Mouse (Mus musculus): ENCODE measurements around the gene Nbeal2. TPM values are rescaled to one million over a fixed set of nuclear protein-coding genes. Genes with fewer than 3 reads are reported as not detected.

The Nbeal2 gene
- polyA plus RNA-seq, 1 experiment from 2014 or later: 1.8 TPM

DNA sequence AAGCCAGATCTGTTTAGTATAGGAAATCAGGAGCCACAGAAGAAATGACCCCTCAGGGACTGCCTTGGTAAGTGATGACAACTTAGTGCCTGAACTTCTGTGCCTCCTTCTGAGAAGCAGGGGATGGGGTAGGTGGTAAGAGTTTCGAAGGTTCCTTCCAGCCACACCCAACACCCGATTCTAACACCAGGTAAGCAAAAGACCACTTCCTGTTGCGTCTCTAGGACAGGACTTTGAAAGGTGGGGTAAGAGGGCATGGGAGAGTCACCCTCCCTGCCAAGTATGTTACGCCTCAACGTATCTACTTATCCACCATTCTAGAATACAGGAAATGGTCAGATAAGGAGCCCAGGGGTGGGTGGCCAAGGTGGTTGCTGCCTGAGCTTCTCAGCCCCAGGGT is 13.0 kb downstream of the Nbeal2 start:
- H3K27me3 ChIP-seq: peaks cover 2% of the 10 kb centered on the region
- ATAC-seq (ENCODE audit: insufficient number of reproducible peaks, insufficient read depth, low FRiP score, low TSS enrichment, low read depth): no peak
- WGBS: 85% methylated on average over 5 of the region's 5 CpGs
- H3K4me2 ChIP-seq: no peak overlapping the region
- no peak overlapping the region for H3K27ac ChIP-seq
- no peaks in the 10 kb centered on the region for H3K36me3 ChIP-seq
- no peak overlapping the region for H3K4me3 ChIP-seq
- no peaks in the 10 kb centered on the region for H3K9me3 ChIP-seq
- H3K9ac ChIP-seq: no peak overlapping the region
- no peaks in the 10 kb centered on the region for H3K4me1 ChIP-seq

DNA sequence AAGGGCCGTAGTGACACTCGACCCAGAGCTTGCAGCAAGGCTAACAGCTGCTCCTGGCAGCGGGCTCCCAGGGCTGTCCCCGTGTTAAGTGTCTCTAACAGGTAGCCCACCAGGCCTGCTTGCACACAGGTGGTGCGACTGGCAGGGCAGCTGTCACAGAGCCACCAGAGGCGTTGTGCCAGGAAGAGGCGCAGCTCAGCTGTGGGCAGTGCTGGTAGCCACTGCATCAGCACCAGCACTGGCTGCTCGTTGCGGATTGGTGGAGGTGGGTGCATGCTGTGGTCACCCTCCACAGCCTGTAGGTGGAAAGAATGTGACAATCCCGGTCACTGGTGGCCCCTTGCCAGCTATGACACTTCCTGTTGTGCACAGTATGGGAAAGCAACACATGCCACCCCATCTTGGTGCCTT is 15.3 kb downstream of the Nbeal2 start:
- Histone ChIP-seq H3K27me3 (peaks cover 25% of the 10 kb centered on the region), H3K4me1 (peaks cover 3% of the 10 kb centered on the region; the same call in 1 of the 2 replicates), H3K9me3 (no peaks in the 10 kb centered on the region), H3K4me2 (no peak overlapping the region), H3K36me3 (no peaks in the 10 kb centered on the region), H3K4me3 (no peak overlapping the region), H3K27ac (no peak overlapping the region), H3K9ac (no peak overlapping the region)
- no peak for ATAC-seq (ENCODE audit: insufficient number of reproducible peaks, insufficient read depth, low FRiP score, low TSS enrichment, low read depth)
- 85% methylated on average over 10 of the region's 10 CpGs for WGBS

DNA sequence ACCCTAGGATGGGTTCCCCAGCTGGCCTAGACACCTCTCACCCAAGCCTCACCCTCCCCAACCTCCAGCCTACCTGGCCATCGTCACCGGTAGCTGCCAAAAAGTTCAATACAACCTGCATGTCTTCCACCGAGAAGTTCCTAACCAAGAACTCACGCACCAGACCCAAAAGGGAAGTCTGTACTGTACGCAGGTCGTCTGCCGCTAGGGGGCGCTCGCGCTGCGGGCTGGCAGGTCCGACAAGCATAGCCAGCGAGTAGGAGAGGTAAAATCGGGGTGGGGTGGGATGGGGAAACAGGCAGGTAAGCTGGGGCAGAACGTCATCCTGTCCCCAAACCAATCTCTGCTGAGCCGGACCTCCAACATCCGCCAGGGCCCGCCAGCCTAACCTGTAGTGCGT is 18.7 kb downstream of the Nbeal2 start:
- peak overlapping the region; percentile 18; the same call in 1 of the 2 replicates for H3K4me2 ChIP-seq
- no peak for ATAC-seq (ENCODE audit: insufficient number of reproducible peaks, insufficient read depth, low FRiP score, low TSS enrichment, low read depth)
- peaks cover 10% of the 10 kb centered on the region; the same call in 1 of the 2 replicates for H3K4me1 ChIP-seq
- no peak overlapping the region for H3K9ac ChIP-seq
- no peak overlapping the region for H3K4me3 ChIP-seq
- 9% methylated on average over 19 of the region's 19 CpGs for WGBS
- H3K9me3 ChIP-seq: no peaks in the 10 kb centered on the region
- H3K36me3 ChIP-seq: no peaks in the 10 kb centered on the region
- peaks cover 59% of the 10 kb centered on the region for H3K27me3 ChIP-seq
- no peak overlapping the region for H3K27ac ChIP-seq

DNA sequence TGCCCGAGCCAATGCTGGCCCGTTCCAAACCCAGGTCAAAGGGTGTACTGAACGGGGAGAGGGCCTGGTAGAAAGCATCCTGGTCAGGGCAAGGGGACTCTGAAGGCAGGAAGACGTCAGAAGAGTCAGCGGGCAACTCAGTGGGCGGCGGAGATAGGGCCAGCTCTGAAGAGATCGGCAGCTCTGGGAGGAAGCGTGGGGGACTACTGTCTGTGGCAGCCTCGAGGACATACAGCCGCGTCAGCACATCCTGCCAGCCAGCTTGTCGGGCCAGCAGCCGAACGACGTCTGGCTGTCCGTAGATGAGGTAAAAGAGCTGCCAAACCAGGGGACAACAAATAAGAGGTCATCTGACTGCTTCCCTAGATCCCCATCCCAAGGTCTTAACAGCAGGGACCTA is 20.1 kb downstream of the Nbeal2 start:
- 78% methylated on average over 17 of the region's 17 CpGs for WGBS

DNA sequence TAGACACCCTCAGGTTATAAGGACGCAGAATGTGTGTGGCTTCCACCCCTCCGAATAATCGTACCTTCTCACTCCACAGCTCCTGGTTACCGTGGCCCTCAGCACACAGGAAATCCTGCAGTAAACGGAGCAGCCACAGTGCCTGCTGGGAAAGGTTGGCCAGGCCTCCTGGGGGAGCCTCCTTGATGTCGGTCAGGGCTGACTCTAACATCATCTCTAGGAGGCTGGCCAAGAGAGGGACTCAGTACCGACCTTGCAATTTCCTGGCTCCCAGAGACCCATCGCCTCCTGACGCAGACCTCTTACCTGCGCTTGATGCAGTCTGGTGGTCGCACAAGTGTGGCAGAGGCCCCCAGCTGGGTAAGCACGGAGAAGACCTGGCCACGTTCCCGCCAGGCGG is 21.3 kb downstream of the Nbeal2 start:
- peaks cover 63% of the 10 kb centered on the region for H3K27me3 ChIP-seq
- no peak overlapping the region for H3K4me3 ChIP-seq
- H3K9me3 ChIP-seq: no peaks in the 10 kb centered on the region
- no peak overlapping the region for H3K9ac ChIP-seq
- peaks cover 10% of the 10 kb centered on the region; the same call in 1 of the 2 replicates for H3K4me1 ChIP-seq
- H3K27ac ChIP-seq: no peak overlapping the region
- no peak overlapping the region for H3K4me2 ChIP-seq
- H3K36me3 ChIP-seq: no peaks in the 10 kb centered on the region
- ATAC-seq (ENCODE audit: insufficient number of reproducible peaks, insufficient read depth, low FRiP score, low TSS enrichment, low read depth): no peak
- WGBS: 85% methylated on average over 15 of the region's 15 CpGs

More for the DNA sequence above, 20.1 kb downstream of the Nbeal2 start:
- Histone ChIP-seq H3K4me3 (no peak overlapping the region), H3K27me3 (peaks cover 63% of the 10 kb centered on the region), H3K36me3 (no peaks in the 10 kb centered on the region), H3K9ac (no peak overlapping the region), H3K4me2 (no peak overlapping the region), H3K9me3 (no peaks in the 10 kb centered on the region), H3K4me1 (peaks cover 10% of the 10 kb centered on the region; the same call in 1 of the 2 replicates), H3K27ac (no peak overlapping the region)
- no peak for ATAC-seq (ENCODE audit: insufficient number of reproducible peaks, insufficient read depth, low FRiP score, low TSS enrichment, low read depth)

DNA sequence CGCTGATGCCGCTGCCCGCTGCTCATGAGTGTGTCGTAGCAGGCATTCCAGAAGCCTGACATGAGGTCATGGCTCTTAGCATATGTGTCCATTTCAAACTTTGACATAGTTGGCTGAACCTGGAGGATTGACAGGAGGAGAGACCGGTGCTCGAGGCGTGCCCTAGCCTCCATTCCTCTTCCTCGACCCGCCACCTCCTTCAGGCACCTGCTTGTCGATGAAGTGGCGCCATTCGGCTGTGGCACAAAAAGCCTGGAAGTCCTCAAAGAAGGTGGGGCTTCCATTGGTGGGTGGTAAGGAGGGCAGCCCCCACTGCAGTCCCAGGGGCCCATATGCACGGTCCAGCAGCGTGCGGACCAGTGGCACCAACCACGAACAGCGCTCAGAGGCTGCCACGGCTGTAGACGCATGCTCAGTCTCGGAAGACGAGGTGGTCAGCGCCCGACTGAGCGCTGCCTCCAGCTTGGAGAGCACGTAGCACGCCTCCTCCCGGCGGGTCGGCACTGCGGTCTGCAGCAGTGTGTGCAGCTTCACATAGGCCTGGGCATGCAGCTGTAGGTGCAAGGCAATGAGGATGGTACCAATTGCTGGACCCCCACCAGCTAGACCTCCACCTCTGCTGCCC is 22.2 kb downstream of the Nbeal2 start:
- Histone ChIP-seq H3K4me1 (peaks cover 10% of the 10 kb centered on the region; the same call in 1 of the 2 replicates), H3K4me3 (peak overlapping the region; percentile 31), H3K27ac (no peak overlapping the region), H3K9me3 (no peaks in the 10 kb centered on the region), H3K4me2 (peak overlapping the region; percentile 57), H3K27me3 (peaks cover 63% of the 10 kb centered on the region), H3K36me3 (no peaks in the 10 kb centered on the region), H3K9ac (0 out of 2 replicates have a peak overlapping the region, but pooled peaks have one; percentile 27)
- no peak for ATAC-seq (ENCODE audit: insufficient number of reproducible peaks, insufficient read depth, low FRiP score, low TSS enrichment, low read depth)
- WGBS: 13% methylated on average over 30 of the region's 30 CpGs

DNA sequence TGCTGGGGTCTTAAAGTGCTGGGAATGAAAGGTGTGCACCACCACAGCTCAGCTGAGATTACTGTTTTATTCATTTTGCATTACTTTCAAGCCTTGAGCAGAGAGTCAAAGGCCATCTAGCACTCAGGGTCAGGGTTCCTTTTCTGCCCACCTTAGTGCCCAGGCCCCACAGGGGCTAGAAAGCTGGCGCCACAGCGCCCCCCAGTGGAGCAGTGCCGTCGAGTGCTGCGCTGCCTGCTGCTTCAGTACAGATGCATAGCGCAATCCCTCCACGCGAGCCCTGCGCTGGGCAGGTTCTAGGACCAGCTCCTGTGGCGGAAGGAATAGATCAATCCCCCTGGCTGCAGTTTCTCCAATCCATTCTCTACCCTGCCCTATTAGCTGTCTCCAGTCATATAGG is 22.8 kb downstream of the Nbeal2 start:
- peak overlapping the region; percentile 31 for H3K4me3 ChIP-seq
- H3K27me3 ChIP-seq: peaks cover 63% of the 10 kb centered on the region
- ATAC-seq (ENCODE audit: insufficient number of reproducible peaks, insufficient read depth, low FRiP score, low TSS enrichment, low read depth): no peak
- WGBS: 15% methylated on average over 10 of the region's 10 CpGs
- no peak overlapping the region for H3K27ac ChIP-seq
- H3K9ac ChIP-seq: no peak overlapping the region
- H3K9me3 ChIP-seq: no peaks in the 10 kb centered on the region
- peak overlapping the region; percentile 57 for H3K4me2 ChIP-seq
- peaks cover 10% of the 10 kb centered on the region; the same call in 1 of the 2 replicates for H3K4me1 ChIP-seq
- H3K36me3 ChIP-seq: no peaks in the 10 kb centered on the region

DNA sequence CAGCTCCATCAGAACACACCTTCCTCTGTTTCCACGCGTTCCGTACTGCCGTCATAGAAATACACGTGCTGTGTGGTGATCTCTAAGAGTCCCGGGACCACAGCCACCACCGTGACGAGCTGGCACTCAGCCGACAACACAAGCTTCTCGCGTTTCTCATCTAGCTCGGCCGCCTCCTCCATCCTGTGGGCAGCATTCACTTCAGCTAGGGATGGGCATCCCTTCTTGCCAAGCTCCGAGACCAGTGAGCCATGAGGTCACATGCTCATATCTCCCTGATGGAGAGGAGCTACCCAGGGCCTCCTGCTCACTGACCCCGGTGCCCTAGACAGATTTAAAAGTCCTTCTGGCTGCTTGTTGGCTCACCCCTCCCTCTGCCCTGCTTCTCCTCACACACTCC is 23.8 kb downstream of the Nbeal2 start:
- H3K4me1 ChIP-seq: peaks cover 17% of the 10 kb centered on the region
- no peaks in the 10 kb centered on the region for H3K9me3 ChIP-seq
- peaks cover 53% of the 10 kb centered on the region for H3K27me3 ChIP-seq
- H3K9ac ChIP-seq: no peak overlapping the region
- no peak overlapping the region for H3K4me2 ChIP-seq
- 81% methylated on average over 15 of the region's 15 CpGs for WGBS
- no peak overlapping the region for H3K4me3 ChIP-seq
- ATAC-seq (ENCODE audit: insufficient number of reproducible peaks, insufficient read depth, low FRiP score, low TSS enrichment, low read depth): no peak
- H3K27ac ChIP-seq: no peak overlapping the region
- H3K36me3 ChIP-seq: no peaks in the 10 kb centered on the region

DNA sequence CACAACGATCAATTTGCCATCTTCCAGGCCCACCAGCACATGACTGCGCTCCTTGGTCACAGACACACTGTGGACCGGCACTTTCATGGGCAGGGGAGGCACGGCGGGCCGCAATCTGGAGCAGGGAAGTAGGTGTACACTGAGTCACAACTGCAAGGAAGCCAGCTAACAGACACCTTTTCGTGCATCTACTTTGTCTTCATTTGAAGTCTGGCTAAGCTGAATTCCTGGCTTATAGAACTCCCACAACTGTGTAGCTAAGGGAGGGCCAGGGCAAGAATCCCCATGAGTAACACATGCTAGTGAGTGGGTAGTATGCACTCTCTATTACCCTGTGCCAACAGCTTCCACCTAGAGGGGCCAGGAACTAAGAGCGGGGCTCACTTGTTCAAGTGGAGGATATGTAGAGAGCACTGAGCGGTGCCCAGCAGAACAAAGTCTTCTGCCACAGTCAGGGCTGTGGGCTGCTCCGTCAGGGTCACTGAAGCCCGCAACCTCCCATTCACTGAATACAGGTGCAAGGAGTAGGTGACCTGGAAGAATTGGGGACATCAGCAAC is 28.5 kb downstream of the Nbeal2 start:
- Histone ChIP-seq H3K4me1 (peaks cover 29% of the 10 kb centered on the region), H3K36me3 (peaks cover 25% of the 10 kb centered on the region), H3K4me2 (peak overlapping the region; percentile 96), H3K4me3 (peak overlapping the region; percentile 61), H3K27ac (peak overlapping the region; percentile 96), H3K9me3 (no peaks in the 10 kb centered on the region), H3K27me3 (peaks cover 6% of the 10 kb centered on the region), H3K9ac (peak overlapping the region; percentile 78)
- 66% methylated on average over 11 of the region's 11 CpGs for WGBS
- no peak for ATAC-seq (ENCODE audit: insufficient number of reproducible peaks, insufficient read depth, low FRiP score, low TSS enrichment, low read depth)

DNA sequence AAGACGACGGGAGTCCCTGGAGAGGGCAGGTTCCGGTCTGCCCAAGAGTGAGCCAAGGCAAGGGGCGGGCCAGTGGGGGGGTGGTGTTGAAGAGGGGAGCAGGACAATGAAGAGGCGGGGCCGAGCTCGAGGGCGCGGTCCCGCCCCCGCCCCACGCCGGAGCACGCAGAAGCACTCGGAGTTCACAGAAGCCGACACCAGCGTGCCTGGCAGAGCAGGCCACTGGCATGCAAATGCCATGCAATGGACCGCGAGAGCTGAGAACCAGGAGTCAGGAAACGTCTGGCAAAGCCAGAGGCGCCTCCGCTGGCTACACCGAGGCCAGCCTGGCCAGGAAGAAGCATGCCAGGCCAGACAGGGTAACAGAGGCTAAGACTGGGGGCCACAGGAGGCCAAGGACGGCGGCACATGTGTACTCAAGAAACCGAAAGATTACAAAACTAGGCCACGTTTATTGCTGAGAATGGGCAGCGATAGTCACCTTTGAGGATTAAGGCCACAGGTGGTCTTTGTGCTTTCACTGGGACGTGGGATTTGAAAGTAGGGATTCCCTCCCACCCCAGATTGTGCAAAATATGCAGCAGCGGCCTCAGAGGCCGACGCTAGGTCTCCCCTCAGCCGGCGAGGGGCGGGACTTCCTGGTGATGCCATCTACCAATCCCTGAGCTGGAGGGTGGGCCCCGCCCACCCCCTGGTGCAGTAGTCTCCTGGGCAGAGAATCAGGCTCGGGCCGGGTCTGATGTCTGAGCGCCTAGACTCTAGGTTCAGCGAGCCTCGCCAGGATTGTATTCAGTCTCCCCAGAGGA is 29.4 kb downstream of the Nbeal2 start, which contains the start of gene Nradd:
TSS of gene Nradd (minus strand) at position 92 of the 806 bp plus-strand sequence.
- Histone ChIP-seq H3K4me3 (peak within 1 kb of the TSS; percentile 61), H3K4me1 (peaks cover 29% of the 10 kb centered on the region), H3K36me3 (peaks cover 33% of the 10 kb centered on the region), H3K9ac (peak within 1 kb of the TSS; percentile 78), H3K9me3 (no peaks in the 10 kb centered on the region), H3K4me2 (peak within 1 kb of the TSS; percentile 96), H3K27me3 (0 out of 2 replicates have a peak, but pooled peaks cover under 1% of the 10 kb centered on the region), H3K27ac (peak within 1 kb of the TSS; percentile 96)
- peak; percentile 87 for ATAC-seq (ENCODE audit: insufficient number of reproducible peaks, insufficient read depth, low FRiP score, low TSS enrichment, low read depth)
- under 1% methylated on average over 41 of the region's 41 CpGs for WGBS

DNA sequence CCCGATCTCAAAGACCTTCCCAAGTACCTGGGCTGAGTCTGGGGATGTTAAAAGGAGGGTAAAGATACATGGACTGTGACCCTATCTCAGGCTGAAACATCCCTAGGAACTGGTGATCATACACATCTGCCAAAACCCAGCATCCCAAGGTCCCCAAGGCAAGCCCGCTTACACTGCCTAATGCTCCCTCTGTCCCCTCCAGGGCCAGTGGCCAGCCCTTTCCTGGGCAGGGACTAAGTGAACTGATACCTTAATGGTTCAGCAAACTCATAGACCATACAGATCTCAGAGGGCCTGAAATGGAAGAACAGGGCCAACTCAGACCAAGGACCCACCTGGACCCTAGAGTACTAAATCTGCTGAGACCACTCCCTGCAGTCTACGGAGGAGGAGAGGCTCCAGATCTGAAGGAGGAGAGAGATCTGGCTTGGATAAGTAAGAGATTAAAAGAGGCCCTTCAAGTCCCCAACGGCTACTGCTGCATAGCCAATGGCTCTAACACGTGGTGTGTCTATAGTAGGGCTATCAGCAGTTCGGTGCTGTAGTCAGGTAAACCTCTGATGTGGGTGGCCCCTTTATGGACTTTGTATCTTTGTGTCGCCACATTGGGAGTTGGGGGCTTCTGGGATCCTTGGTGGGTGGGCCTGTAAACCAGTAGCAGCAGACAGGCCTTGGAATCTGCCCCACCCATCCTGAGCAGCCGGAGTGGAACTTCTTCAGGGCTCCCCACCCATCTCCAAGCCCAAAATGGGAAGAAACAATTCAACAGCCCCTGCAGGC is 30.4 kb downstream of the Nbeal2 start:
- WGBS: 34% methylated on average over 8 of the region's 8 CpGs
- Histone ChIP-seq H3K4me1 (peaks cover 29% of the 10 kb centered on the region), H3K4me3 (peak overlapping the region; percentile 61), H3K27ac (peak overlapping the region; percentile 96), H3K4me2 (peak overlapping the region; percentile 96), H3K9ac (peak overlapping the region; percentile 78), H3K27me3 (no peaks in the 10 kb centered on the region), H3K36me3 (peaks cover 43% of the 10 kb centered on the region), H3K9me3 (no peaks in the 10 kb centered on the region)
- no peak for ATAC-seq (ENCODE audit: insufficient number of reproducible peaks, insufficient read depth, low FRiP score, low TSS enrichment, low read depth)
